Mouse (Mus musculus): ENCODE results near the gene Ddx24.

GRCm38 (mm10) chr12:103389982-103390381, 35.6 kb downstream of the Ddx24 start:
- no peak for TF ChIP-seq POLR2A (IDR thresholded peaks at IDR 0.05; ENCODE audit: insufficient read depth, low read length)
- no peak for TF ChIP-seq CTCF (IDR thresholded peaks at IDR 0.05; ENCODE audit: low read depth, low read length)

Measured in ES-Bruce4 (cell line).